Mouse (Mus musculus) liver, embryonic 14.5 days (tissue): ENCODE results near the gene Srl. TPM values are rescaled to one million over a fixed set of nuclear protein-coding genes. Genes with fewer than 3 reads are reported as not detected.

Experiments used
- ATAC-seq: fragments of 200-750 bp; cut with Nextera tagmentation; 2 replicates; pipeline ENCODE4 v1.8.0; 2017; ENCODE audit warnings: moderate number of reproducible peaks, mild to moderate bottlenecking, moderate library complexity; ENCODE audit not compliant: insufficient read depth
- DNase-seq, 3 experiments: peaks; one replicate each; pipeline ENCODE4 v3.0.0-alpha.2; 2012 to 2013; ENCODE audit warnings: low read depth in 3 of 3, low spot score in 3 of 3
- H3K27ac ChIP-seq: fragments of 300-500 bp; sonication (generic); 2 replicates; pipeline ENCODE4 v1.5.1; 2014; ENCODE audit warnings: moderate library complexity, mild to moderate bottlenecking, control low read depth, inconsistent platforms
- H3K27me3 ChIP-seq: fragments of 300-500 bp; sonication (generic); 2 replicates; pipeline ENCODE4 v1.6.1; 2014; ENCODE audit warnings: mild to moderate bottlenecking, low read length, moderate library complexity; ENCODE audit not compliant: control insufficient read depth, insufficient read depth
- H3K36me3 ChIP-seq: fragments of 300-500 bp; sonication (generic); replicated peaks from 2 replicates; pipeline ENCODE4 v1.6.1; 2014; ENCODE audit warnings: low read depth; ENCODE audit not compliant: control insufficient read depth, insufficient read depth
- H3K4me1 ChIP-seq, 2 experiments: fragments of 200-500 bp in 1 of 2; fragments of 300-500 bp in 1 of 2; sonication (generic) in 1 of 2; replicated peaks; 2 replicates each; pipeline ENCODE4 v1.6.1; 2012 to 2014; ENCODE audit warnings: antibody characterized with exemption in 1 of 2, inconsistent platforms in 1 of 2, low read length in 1 of 2; ENCODE audit not compliant: control insufficient read depth in 2 of 2, insufficient read depth in 2 of 2
- H3K4me2 ChIP-seq: fragments of 300-500 bp; sonication (generic); 2 replicates; pipeline ENCODE4 v1.6.1; 2014; ENCODE audit warnings: low read depth, mild to moderate bottlenecking, control low read depth, moderate library complexity
- H3K4me3 ChIP-seq, 2 experiments: fragments of 200-500 bp in 1 of 2; fragments of 300-500 bp in 1 of 2; sonication (generic) in 1 of 2; 2 replicates each; pipeline ENCODE4 v1.5.1; 2012 to 2014; ENCODE audit warnings: low read depth in 2 of 2, low read length in 2 of 2, mild to moderate bottlenecking in 2 of 2, control low read depth in 1 of 2, inconsistent platforms in 1 of 2, moderate library complexity in 1 of 2; ENCODE audit not compliant: insufficient read depth in 1 of 2
- H3K9ac ChIP-seq: fragments of 300-500 bp; sonication (generic); replicated peaks from 2 replicates; pipeline ENCODE4 v1.6.1; 2014; ENCODE audit warnings: mild to moderate bottlenecking, control low read depth, moderate library complexity
- H3K9me3 ChIP-seq: fragments of 300-500 bp; sonication (generic); 2 replicates; pipeline ENCODE4 v1.6.1; 2016; ENCODE audit warnings: low read length, mixed read lengths; ENCODE audit not compliant: control insufficient read depth
- CTCF ChIP-seq: IDR thresholded peaks from 2 replicates; pipeline ENCODE4 v1.5.1; 2016; ENCODE audit warnings: antibody characterized with exemption, low read depth, control low read depth
- EP300 ChIP-seq: IDR thresholded peaks from 2 replicates; pipeline ENCODE4 v1.6.1; 2016; ENCODE audit warnings: antibody characterized with exemption, low read depth
- WGBS: fragments of 180-500 bp; shearing (Covaris S2); extraction: QIAGEN DNeasy Blood & Tissue Kit; methylation state at CpG from one replicate; pipeline ENCODE4 v1.1.7; 2014; ENCODE audit not compliant: insufficient replicate concordance; 5-methylcytosine and 5-hydroxymethylcytosine counted together
- polyA plus RNA-seq, 2 experiments: library from polyadenylated mRNA; depleted of rRNA in 1 of 2; stranded (reverse) in 1 of 2; unstranded in 1 of 2; fragments of >200 nt; fragmentation: Nextera tagmentation in 1 of 2; extraction: Ambion mirVana in 1 of 2; gene quantifications; 2 replicates each; pipeline versions ENCODE4 v1.2.1 to v1.2.3; 2012 to 2014

The Srl gene
- polyA plus RNA-seq, 2 experiments = 1.2 to 1.5 TPM

- no peak for DNase-seq
- Histone ChIP-seq H3K9ac (no peak overlapping the region), H3K36me3 (no peaks in the 10 kb centered on the region), H3K4me2 (no peak overlapping the region), H3K4me1 (peaks cover 0 to 2% of the 10 kb centered on the region in 2 experiments; a peak in 2 of 4 replicates), H3K4me3 (no peak overlapping the region), H3K27ac (no peak overlapping the region), H3K27me3 (no peaks in the 10 kb centered on the region), H3K9me3 (no peaks in the 10 kb centered on the region)
- no peak for TF ChIP-seq CTCF
- TF ChIP-seq EP300 = no peak
- WGBS = 65% methylated on average over 2 of the region's 2 CpGs
- ATAC-seq = no peak
Observed at GRCm38 (mm10) chr16:4511371-4511770, 30.2 kb downstream of the Srl start.

GRCm38 (mm10) chr16:4506181-4506580, 35.4 kb downstream of the Srl start:
- TF ChIP-seq EP300 (no peak), CTCF (no peak)
- ATAC-seq (no peak), DNase-seq (no peak)
- Histone ChIP-seq H3K9ac (no peak overlapping the region), H3K27ac (no peak overlapping the region), H3K36me3 (no peaks in the 10 kb centered on the region), H3K27me3 (no peaks in the 10 kb centered on the region), H3K4me3 (no peak overlapping the region), H3K9me3 (no peaks in the 10 kb centered on the region), H3K4me2 (no peak overlapping the region), H3K4me1 (peaks cover 0 to 2% of the 10 kb centered on the region in 2 experiments; a peak in 1 of 4 replicates)
- WGBS = 61% methylated on average over 3 of the region's 3 CpGs

DNA sequence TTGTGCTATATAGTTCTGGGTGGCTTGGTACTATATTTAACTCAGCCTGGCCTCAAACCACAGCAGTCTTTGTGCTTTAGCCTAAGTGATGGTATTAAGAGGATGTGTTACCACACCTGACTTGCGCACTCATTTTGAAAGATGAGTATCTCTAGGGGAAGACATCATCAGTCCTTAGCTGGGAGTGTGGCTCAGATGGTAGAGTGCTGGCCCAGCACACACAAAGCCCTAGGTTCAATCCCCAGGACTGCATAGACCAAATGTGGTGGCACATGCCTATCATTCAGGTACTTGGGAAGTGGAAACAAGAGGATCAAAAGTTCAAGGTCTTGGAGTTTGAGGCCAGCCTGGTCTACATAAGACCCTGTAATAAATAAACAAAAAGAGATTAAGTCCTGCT, 38.1 kb downstream of the Srl start:
- Histone ChIP-seq H3K9ac (no peak overlapping the region), H3K4me2 (no peak overlapping the region), H3K27ac (no peak overlapping the region), H3K4me1 (peaks cover 0 to 2% of the 10 kb centered on the region in 2 experiments; a peak in 1 of 4 replicates), H3K4me3 (no peak overlapping the region), H3K9me3 (no peaks in the 10 kb centered on the region), H3K36me3 (no peaks in the 10 kb centered on the region), H3K27me3 (no peaks in the 10 kb centered on the region)
- WGBS = 83% methylated on average over 1 of the region's 1 CpGs
- ATAC-seq (no peak), DNase-seq (no peak)
- TF ChIP-seq EP300 (no peak), CTCF (no peak)

- no peak overlapping the region for H3K4me3 ChIP-seq
- no peaks in the 10 kb centered on the region for H3K36me3 ChIP-seq
- no peaks in the 10 kb centered on the region for H3K9me3 ChIP-seq
- TF ChIP-seq EP300 (no peak), CTCF (no peak)
- no peak overlapping the region for H3K9ac ChIP-seq
- DNase-seq (no peak), ATAC-seq (no peak)
- H3K27ac ChIP-seq = no peak overlapping the region
- no peaks in the 10 kb centered on the region for H3K27me3 ChIP-seq
- H3K4me1 ChIP-seq = peaks cover 0 to 2% of the 10 kb centered on the region in 2 experiments; a peak in 1 of 4 replicates
- H3K4me2 ChIP-seq = no peak overlapping the region
Observed at GRCm38 (mm10) chr16:4502568-4502967, 39.0 kb downstream of the Srl start.

GRCm38 (mm10) chr16:4501703-4502102, 39.9 kb downstream of the Srl start:
- H3K4me3 ChIP-seq = no peak overlapping the region
- TF ChIP-seq EP300 (no peak), CTCF (no peak)
- no peak overlapping the region for H3K9ac ChIP-seq

More at GRCm38 (mm10) chr16:4501703-4502102, 39.9 kb downstream of the Srl start:
- ATAC-seq (no peak), DNase-seq (no peak)
- no peak overlapping the region for H3K27ac ChIP-seq
- H3K36me3 ChIP-seq = no peaks in the 10 kb centered on the region
- WGBS = 54% methylated on average over 3 of the region's 3 CpGs
- no peak overlapping the region for H3K4me2 ChIP-seq
- H3K9me3 ChIP-seq = no peaks in the 10 kb centered on the region
- peaks cover 0 to 2% of the 10 kb centered on the region in 2 experiments; a peak in 1 of 4 replicates for H3K4me1 ChIP-seq
- no peaks in the 10 kb centered on the region for H3K27me3 ChIP-seq
